Mouse (Mus musculus) CH12.LX (cell line): Measurements from ENCODE around the gene P2rx4. TPM values are rescaled to one million over a fixed set of nuclear protein-coding genes. Genes with fewer than 3 reads are reported as not detected.

Source experiments
- DNase-seq: peaks from one replicate; pipeline ENCODE4 v3.0.0-alpha.2; 2013; ENCODE audit errors: extremely low read depth
- H3K27ac ChIP-seq: 2 replicates; pipeline ENCODE4 v1.5.1; 2012; ENCODE audit warnings: low read depth, mild to moderate bottlenecking, control low read depth, moderate library complexity; ENCODE audit not compliant: insufficient read depth
- H3K27me3 ChIP-seq: replicated peaks from 2 replicates; pipeline ENCODE3; 2012; ENCODE audit warnings: inconsistent platforms
- H3K36me3 ChIP-seq, 2 experiments: replicated peaks in 1 of 2; 2 replicates each; pipeline versions ENCODE3 to v1.6.1; 2012; ENCODE audit warnings: inconsistent platforms in 1 of 2, low read length in 1 of 2, mild to moderate bottlenecking in 1 of 2, mixed read lengths in 1 of 2, moderate library complexity in 1 of 2; ENCODE audit not compliant: control insufficient read depth in 1 of 2, insufficient read depth in 1 of 2
- H3K4me1 ChIP-seq, 2 experiments: 2 replicates each; pipeline ENCODE4 v1.6.1; 2012; ENCODE audit warnings: inconsistent platforms in 1 of 2, moderate library complexity in 1 of 2; ENCODE audit not compliant: insufficient read depth in 2 of 2, control insufficient read depth in 1 of 2
- H3K4me2 ChIP-seq: 2 replicates; pipeline ENCODE4 v1.6.1; 2012; ENCODE audit warnings: low read depth, mild to moderate bottlenecking, control low read depth; ENCODE audit not compliant: poor library complexity, insufficient read depth, severe bottlenecking
- H3K4me3 ChIP-seq, 3 experiments: fragments of 150-350 bp in 1 of 3; sonication (generic) in 1 of 3; replicated peaks in 1 of 3; 2 replicates each; pipeline versions ENCODE3 to v1.5.1; 2011 to 2012; ENCODE audit warnings: low read depth in 2 of 3, low read length in 2 of 3, mild to moderate bottlenecking in 2 of 3, moderate library complexity in 2 of 3, control low read depth in 1 of 3, improper control_type of control experiment in 1 of 3, inconsistent platforms in 1 of 3, mixed read lengths in 1 of 3; ENCODE audit not compliant: poor library complexity in 1 of 3
- H3K79me2 ChIP-seq: replicated peaks from 2 replicates; pipeline ENCODE4 v1.6.1; 2012; ENCODE audit warnings: mild to moderate bottlenecking, moderate library complexity; ENCODE audit not compliant: control insufficient read depth, poor library complexity, insufficient read depth, severe bottlenecking; ENCODE audit errors: extremely low read depth
- H3K9ac ChIP-seq: 2 replicates; pipeline ENCODE4 v1.6.1; 2012; ENCODE audit warnings: low read depth, mild to moderate bottlenecking, control low read depth, moderate library complexity; ENCODE audit not compliant: insufficient read depth
- H3K9me3 ChIP-seq: replicated peaks from 2 replicates; pipeline ENCODE3; 2012; ENCODE audit warnings: low read length, inconsistent platforms, mixed read lengths
- BHLHE40 ChIP-seq: IDR thresholded peaks from 2 replicates; pipeline ENCODE4 v1.6.1; 2011; ENCODE audit warnings: mild to moderate bottlenecking, low read depth, low read length, improper control_type of control experiment
- CHD1 ChIP-seq: IDR thresholded peaks from 2 replicates; pipeline ENCODE4 v1.6.1; 2012; ENCODE audit warnings: low read depth, low read length, improper control_type of control experiment, inconsistent platforms
- ELF1 ChIP-seq: IDR thresholded peaks from 2 replicates; pipeline ENCODE4 v1.6.1; 2014; ENCODE audit warnings: low read depth, mild to moderate bottlenecking, inconsistent platforms, low read length, improper control_type of control experiment
- GABPA ChIP-seq: IDR thresholded peaks from 2 replicates; pipeline ENCODE4 v1.6.1; 2012; ENCODE audit warnings: low read depth, low read length, improper control_type of control experiment, inconsistent platforms; ENCODE audit not compliant: insufficient replicate concordance
- IRF4 ChIP-seq: IDR thresholded peaks from 2 replicates; pipeline ENCODE4 v1.6.1; 2014; ENCODE audit warnings: low read depth, mild to moderate bottlenecking, inconsistent platforms, low read length, improper control_type of control experiment
- JUN ChIP-seq: IDR thresholded peaks from 2 replicates; pipeline ENCODE4 v1.6.1; 2011; ENCODE audit warnings: low read depth, mild to moderate bottlenecking, low read length, improper control_type of control experiment, moderate library complexity; ENCODE audit not compliant: insufficient read depth
- MAFK ChIP-seq: IDR thresholded peaks from 2 replicates; pipeline ENCODE4 v1.6.1; 2011; ENCODE audit warnings: low read length, improper control_type of control experiment; ENCODE audit not compliant: insufficient replicate concordance
- MAZ ChIP-seq: IDR thresholded peaks from 2 replicates; pipeline ENCODE4 v1.6.1; 2012; ENCODE audit warnings: low read depth, mild to moderate bottlenecking, inconsistent platforms, low read length, improper control_type of control experiment, moderate library complexity
- MXI1 ChIP-seq: IDR thresholded peaks from 2 replicates; pipeline ENCODE4 v1.6.1; 2011; ENCODE audit warnings: mild to moderate bottlenecking, low read depth, low read length, improper control_type of control experiment
- MYC ChIP-seq: IDR thresholded peaks from 2 replicates; pipeline ENCODE4 v1.6.1; 2011; ENCODE audit warnings: low read depth, mild to moderate bottlenecking, improper control_type of control experiment, low read length
- NELFE ChIP-seq: IDR thresholded peaks from 2 replicates; pipeline ENCODE4 v1.6.1; 2011; ENCODE audit warnings: low read depth, low read length, improper control_type of control experiment
- NRF1 ChIP-seq: IDR thresholded peaks from 2 replicates; pipeline ENCODE4 v1.6.1; 2014; ENCODE audit warnings: low read depth, mild to moderate bottlenecking, inconsistent platforms, low read length, improper control_type of control experiment, moderate library complexity
- PAX5 ChIP-seq: IDR thresholded peaks from 2 replicates; pipeline ENCODE4 v1.6.1; 2012; ENCODE audit warnings: low read length, inconsistent platforms, mixed read lengths
- RAD21 ChIP-seq: IDR thresholded peaks from 2 replicates; pipeline ENCODE4 v1.6.1; 2011; ENCODE audit warnings: low read depth, mild to moderate bottlenecking, low read length, improper control_type of control experiment, moderate library complexity
- RCOR1 ChIP-seq: conservative IDR thresholded peaks from 2 replicates; pipeline ENCODE4 v1.6.1; 2012; ENCODE audit warnings: low read depth, mild to moderate bottlenecking, inconsistent platforms, low read length, improper control_type of control experiment
- SIN3A ChIP-seq: IDR thresholded peaks from 2 replicates; pipeline ENCODE4 v1.6.1; 2012; ENCODE audit warnings: low read length, improper control_type of control experiment, inconsistent platforms
- SMC3 ChIP-seq: IDR thresholded peaks from 2 replicates; pipeline ENCODE4 v1.6.1; 2011; ENCODE audit warnings: low read depth, low read length, improper control_type of control experiment
- TCF12 ChIP-seq: IDR thresholded peaks from 2 replicates; pipeline ENCODE4 v1.6.1; 2014; ENCODE audit warnings: low read depth, mild to moderate bottlenecking, inconsistent platforms, low read length, improper control_type of control experiment
- USF1 ChIP-seq: IDR thresholded peaks from 2 replicates; pipeline ENCODE4 v1.6.1; 2014; ENCODE audit warnings: low read depth, mild to moderate bottlenecking, inconsistent platforms, low read length, improper control_type of control experiment
- USF2 ChIP-seq: conservative IDR thresholded peaks from 2 replicates; pipeline ENCODE4 v1.6.1; 2011; ENCODE audit warnings: low read depth, low read length, improper control_type of control experiment
- ZC3H11A ChIP-seq: IDR thresholded peaks from 2 replicates; pipeline ENCODE4 v1.6.1; 2012; ENCODE audit warnings: low read depth, mild to moderate bottlenecking, inconsistent platforms, low read length, improper control_type of control experiment
- ZKSCAN1 ChIP-seq: IDR thresholded peaks from 2 replicates; pipeline ENCODE4 v1.6.1; 2012; ENCODE audit warnings: low read depth, inconsistent platforms, low read length, improper control_type of control experiment, borderline replicate concordance
- dilution Hi-C: fragments of 300-500 bp; cut with MboI; formaldehyde crosslinking; loops from 2 replicates; pipeline ENCODE4 v1.14.3; 2020; ENCODE audit warnings: low sequenced_read_pairs; ENCODE audit not compliant: extremely low pct_unique_long_range_greater_than_20kb, extremely low pct_ligation_motif_present
- in situ Hi-C: fragments of 300-500 bp; cut with MboI; formaldehyde crosslinking; loops from 3 replicates; pipeline ENCODE4 v1.14.3; 2019; ENCODE audit warnings: low sequenced_read_pairs, low pct_ligation_motif_present, low pct_unique_long_range_greater_than_20kb, mixed read lengths
- polyA plus RNA-seq: library from polyadenylated mRNA; unstranded; fragments of >175 nt; gene quantifications from 2 replicates; pipeline ENCODE4 v1.2.1, GENCODE M21; 2012; ENCODE audit warnings: low read depth; ENCODE audit not compliant: insufficient read length
- total RNA-seq, 2 experiments: library from RNA; depleted of rRNA; stranded (reverse); fragments of 300-350 nt in 1 of 2; fragments of >200 nt in 1 of 2; gene quantifications; 2 replicates each; pipeline ENCODE4 v1.2.3; 2012 to 2014

Gene P2rx4
- total and polyA plus RNA-seq, 3 experiments = 9.1 to 16.7 (median 11.0) TPM

DNA sequence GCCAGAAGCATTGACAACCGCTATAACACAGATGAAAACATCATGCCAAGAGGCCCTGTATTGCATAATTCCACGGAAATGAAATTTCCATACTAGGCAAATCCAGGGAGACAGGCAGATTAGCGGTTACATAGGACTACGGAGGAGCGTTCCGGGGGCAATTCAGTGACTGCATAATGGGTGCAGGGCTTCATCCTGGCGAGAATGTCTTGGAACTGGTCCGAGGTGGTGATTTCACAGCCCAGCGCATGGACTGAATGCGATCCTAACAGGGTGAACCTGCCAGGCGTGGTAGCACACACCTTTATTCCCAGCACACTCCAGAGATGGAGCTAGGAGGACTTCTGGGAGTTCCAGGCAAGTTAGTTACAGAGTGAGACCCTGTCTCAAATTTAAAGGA lies 59.9 kb downstream of the P2rx4 start:
- H3K27me3 ChIP-seq = no peaks in the 10 kb centered on the region
- no peak overlapping the region for H3K27ac ChIP-seq
- H3K36me3 ChIP-seq = peaks cover 0 to 45% of the 10 kb centered on the region in 2 experiments
- no peak for DNase-seq
- no peak for TF ChIP-seq ZC3H11A
- TF ChIP-seq SIN3A = no peak
- no peak for TF ChIP-seq RAD21
- TF ChIP-seq ELF1 = no peak
- TF ChIP-seq USF2 = no peak
- TF ChIP-seq NELFE = no peak
- TF ChIP-seq CHD1 = no peak
- TF ChIP-seq JUN = no peak
- TF ChIP-seq MXI1 = no peak
- no peak for TF ChIP-seq MAZ
- TF ChIP-seq PAX5 = no peak
- no peak for TF ChIP-seq NRF1
- no peak for TF ChIP-seq SMC3
- no peak for TF ChIP-seq IRF4
- TF ChIP-seq GABPA = no peak
- no peak for TF ChIP-seq TCF12
- no peak overlapping the region for H3K4me2 ChIP-seq
- no peaks in the 10 kb centered on the region for H3K79me2 ChIP-seq
- dilution Hi-C loops = no loop called here
- no peaks in the 10 kb centered on the region for H3K9me3 ChIP-seq
- H3K9ac ChIP-seq = no peak overlapping the region
- no peak overlapping the region for H3K4me3 ChIP-seq
- in situ Hi-C loops = no loop called here
- H3K4me1 ChIP-seq = peaks cover 3 to 15% of the 10 kb centered on the region in 2 experiments

DNA sequence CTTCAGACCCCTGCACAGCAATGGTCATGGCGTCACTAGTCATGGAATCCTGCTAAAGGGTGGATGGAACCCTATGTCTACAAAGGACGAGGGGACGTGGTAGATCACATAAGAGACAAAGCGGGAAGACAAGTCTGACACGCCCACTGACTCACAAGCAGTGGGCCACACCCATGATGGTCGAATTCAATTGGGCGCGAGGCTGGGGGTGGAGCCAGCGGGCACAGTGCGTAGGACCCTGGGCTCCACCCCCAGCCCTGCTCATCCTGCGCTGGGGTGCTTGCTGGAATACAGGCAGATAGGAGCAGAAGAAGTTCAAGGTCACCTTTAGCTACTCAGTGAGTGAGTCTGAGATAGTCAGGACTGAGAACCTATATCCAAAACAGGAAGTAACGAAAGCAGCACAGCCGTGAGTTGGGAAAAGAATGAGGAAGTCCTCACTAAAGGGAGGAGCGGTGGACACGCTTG lies 61.8 kb downstream of the P2rx4 start:
- Histone ChIP-seq H3K9me3 (no peaks in the 10 kb centered on the region), H3K27me3 (no peaks in the 10 kb centered on the region), H3K27ac (no peak overlapping the region), H3K4me1 (peaks cover 0 to 11% of the 10 kb centered on the region in 2 experiments; a peak in 2 of 4 replicates), H3K4me3 (no peak overlapping the region), H3K4me2 (no peak overlapping the region), H3K79me2 (no peaks in the 10 kb centered on the region), H3K36me3 (peaks cover 0 to 39% of the 10 kb centered on the region in 2 experiments), H3K9ac (no peak overlapping the region)
- dilution Hi-C loops (no loop called here), in situ Hi-C loops (no loop called here)
- no peak for TF ChIP-seq NELFE
- TF ChIP-seq MAFK = no peak
- no peak for TF ChIP-seq ZKSCAN1
- no peak for TF ChIP-seq MYC
- no peak for TF ChIP-seq TCF12
- TF ChIP-seq ZC3H11A = no peak
- no peak for TF ChIP-seq BHLHE40
- no peak for TF ChIP-seq JUN
- TF ChIP-seq CHD1 = no peak
- no peak for TF ChIP-seq MXI1
- TF ChIP-seq ELF1 = no peak
- no peak for TF ChIP-seq USF1
- no peak for TF ChIP-seq RAD21
- TF ChIP-seq RCOR1 = no peak
- TF ChIP-seq SIN3A = no peak
- DNase-seq = no peak
